Mouse (Mus musculus) intestine, embryonic 15.5 days (tissue): ENCODE results near the gene Pth1r. TPM values are rescaled to one million over a fixed set of nuclear protein-coding genes. Genes with fewer than 3 reads are reported as not detected.
A peak's percentile ranks its signal among the peaks of the same experiment; 100 is the strongest.
"Not testable (repeated sequence)": the region's sequence is repeated elsewhere in the genome, so short reads cannot be mapped to it uniquely, and the experiment has no call there.

ENCODE experiments used
- ATAC-seq: fragments of 200-750 bp; cut with Nextera tagmentation; 2 replicates; pipeline ENCODE4 v1.8.0; 2017; ENCODE audit warnings: moderate TSS enrichment, moderate library complexity
- H3K27ac ChIP-seq: fragments of 300-500 bp; sonication (generic); 2 replicates; pipeline ENCODE4 v1.5.1; 2015; ENCODE audit warnings: mild to moderate bottlenecking, inconsistent platforms
- H3K27me3 ChIP-seq: fragments of 300-500 bp; sonication (generic); replicated peaks from 2 replicates; pipeline ENCODE4 v1.6.1; 2015; ENCODE audit warnings: inconsistent platforms
- H3K36me3 ChIP-seq: fragments of 300-500 bp; sonication (generic); 2 replicates; pipeline ENCODE4 v1.6.1; 2015; ENCODE audit warnings: inconsistent platforms
- H3K4me1 ChIP-seq: fragments of 300-500 bp; sonication (generic); replicated peaks from 2 replicates; pipeline ENCODE4 v1.6.1; 2015; ENCODE audit warnings: inconsistent platforms
- H3K4me2 ChIP-seq: fragments of 300-500 bp; sonication (generic); replicated peaks from 2 replicates; pipeline ENCODE4 v1.6.1; 2015; ENCODE audit warnings: mild to moderate bottlenecking, inconsistent platforms
- H3K4me3 ChIP-seq: fragments of 300-500 bp; sonication (generic); replicated peaks from 2 replicates; pipeline ENCODE4 v1.5.1; 2015; ENCODE audit warnings: inconsistent platforms
- H3K9ac ChIP-seq: fragments of 300-500 bp; sonication (generic); 2 replicates; pipeline ENCODE4 v1.6.1; 2015; ENCODE audit warnings: inconsistent platforms
- H3K9me3 ChIP-seq: fragments of 300-500 bp; sonication (generic); 2 replicates; pipeline ENCODE4 v1.6.1; 2016; ENCODE audit warnings: inconsistent platforms
- WGBS: fragments of 180-500 bp; shearing (Covaris S2); methylation state at CpG from one replicate; pipeline ENCODE4 v1.1.7; 2015; 5-methylcytosine and 5-hydroxymethylcytosine counted together
- polyA plus RNA-seq: library from polyadenylated mRNA; unstranded; fragments of >200 nt; fragmentation: Nextera tagmentation; extraction: Ambion mirVana; gene quantifications from 2 replicates; pipeline ENCODE4 v1.2.1, GENCODE M21; 2015

Gene Pth1r
- polyA plus RNA-seq, 1 experiment from 2014 or later: 21.6 TPM

- WGBS: 57% methylated on average over 3 of the region's 3 CpGs
- peaks cover 50% of the 10 kb centered on the region for H3K4me1 ChIP-seq
- ATAC-seq: no peak
- no peak overlapping the region for H3K4me3 ChIP-seq
- no peak overlapping the region for H3K4me2 ChIP-seq
- no peaks in the 10 kb centered on the region for H3K36me3 ChIP-seq
- H3K27ac ChIP-seq: no peak overlapping the region
- H3K27me3 ChIP-seq: no peaks in the 10 kb centered on the region
- no peaks in the 10 kb centered on the region for H3K9me3 ChIP-seq
- no peak overlapping the region for H3K9ac ChIP-seq
Observed at GRCm38 (mm10) chr9:110686472-110686871, 60.5 kb downstream of the Pth1r start.

DNA sequence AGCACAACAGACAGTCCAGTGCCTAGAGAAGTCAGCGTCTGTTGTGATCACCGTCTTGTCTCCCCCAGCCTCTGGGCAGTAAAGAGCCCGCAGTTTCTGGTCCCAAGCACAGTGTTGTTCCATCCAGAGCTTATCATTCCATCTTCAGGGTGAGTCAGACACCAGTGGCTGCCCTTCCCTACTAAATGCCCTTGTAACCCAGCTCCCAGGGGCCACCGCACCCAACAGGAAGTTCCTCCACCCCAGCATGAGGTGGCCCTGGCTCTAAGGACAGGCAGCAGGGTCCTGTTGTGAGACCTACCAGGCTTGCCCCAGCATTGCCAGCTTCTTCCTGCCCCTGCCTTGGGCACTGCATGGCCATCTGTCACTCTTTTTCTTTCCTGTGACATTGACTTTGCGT is 61.4 kb downstream of the Pth1r start:
- peaks cover 50% of the 10 kb centered on the region for H3K4me1 ChIP-seq
- peak overlapping the region; percentile 84 for H3K27ac ChIP-seq
- H3K36me3 ChIP-seq: no peaks in the 10 kb centered on the region
- no peak overlapping the region for H3K4me3 ChIP-seq
- H3K9me3 ChIP-seq: no peaks in the 10 kb centered on the region
- no peak overlapping the region for H3K9ac ChIP-seq
- peak; percentile 74 for ATAC-seq
- WGBS: 70% methylated on average over 5 of the region's 5 CpGs
- no peaks in the 10 kb centered on the region for H3K27me3 ChIP-seq
- no peak overlapping the region; the same call in 1 of the 2 replicates for H3K4me2 ChIP-seq

DNA sequence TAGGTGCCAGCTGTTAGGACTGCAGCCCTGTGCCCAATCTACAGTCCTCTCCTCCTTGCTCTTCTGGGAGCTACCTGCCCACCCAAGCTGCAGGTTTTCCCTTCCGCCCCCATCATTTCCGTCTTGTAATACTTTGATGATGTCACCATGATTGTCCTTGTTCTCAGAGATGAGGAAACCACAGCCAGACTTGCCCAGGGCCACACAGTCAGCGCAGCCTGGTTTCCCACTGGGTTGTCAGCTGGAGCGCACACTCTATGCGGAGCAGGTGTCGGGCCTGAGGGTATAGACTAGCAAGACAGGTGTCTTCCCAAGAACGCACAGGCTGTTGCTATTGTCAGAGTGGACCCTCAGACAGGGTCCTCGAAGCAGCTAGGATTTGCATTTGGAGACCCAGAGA is 61.8 kb downstream of the Pth1r start:
- no peak overlapping the region for H3K9ac ChIP-seq
- H3K36me3 ChIP-seq: no peaks in the 10 kb centered on the region
- H3K4me2 ChIP-seq: no peak overlapping the region
- H3K27ac ChIP-seq: peak overlapping the region; percentile 84
- H3K9me3 ChIP-seq: no peaks in the 10 kb centered on the region
- no peaks in the 10 kb centered on the region for H3K27me3 ChIP-seq
- ATAC-seq: no peak
- no peak overlapping the region for H3K4me3 ChIP-seq
- peaks cover 49% of the 10 kb centered on the region for H3K4me1 ChIP-seq
- 89% methylated on average over 8 of the region's 8 CpGs for WGBS

- Histone ChIP-seq H3K9me3 (no peaks in the 10 kb centered on the region), H3K9ac (no peak overlapping the region), H3K4me2 (peak overlapping the region; percentile 1; the same call in 1 of the 2 replicates), H3K4me3 (no peak overlapping the region), H3K36me3 (no peaks in the 10 kb centered on the region), H3K27ac (peak overlapping the region; percentile 84), H3K4me1 (peaks cover 42% of the 10 kb centered on the region), H3K27me3 (no peaks in the 10 kb centered on the region)
- peak; percentile 47 for ATAC-seq
- 49% methylated on average over 6 of the region's 6 CpGs for WGBS
Observed at GRCm38 (mm10) chr9:110684100-110684831, 62.7 kb downstream of the Pth1r start.

DNA sequence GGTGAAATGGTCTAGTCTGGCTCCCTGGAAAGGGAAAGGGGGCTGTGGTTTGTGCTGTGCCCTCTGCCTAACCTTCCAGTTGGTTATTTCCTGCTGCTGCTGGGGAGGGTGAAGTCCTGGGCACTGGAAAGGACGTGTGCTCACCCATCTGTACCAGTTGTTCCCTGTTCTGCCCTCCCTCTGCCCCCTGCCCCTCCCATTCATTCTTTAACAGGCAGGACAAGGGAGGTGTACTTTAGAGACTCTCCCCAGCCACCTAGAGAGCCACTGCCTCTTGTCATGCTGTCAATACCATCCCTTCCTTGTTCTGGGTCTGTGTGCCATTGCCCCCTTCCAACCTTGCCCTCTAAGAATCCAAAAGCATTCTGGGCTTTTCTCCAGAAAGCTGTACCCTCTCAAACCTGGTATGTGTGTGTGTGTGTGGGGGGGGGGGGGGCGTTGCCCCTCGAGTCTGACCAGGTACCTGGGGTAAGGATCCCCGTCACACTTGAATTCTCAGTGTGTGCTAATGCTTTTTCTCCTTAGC is 63.3 kb downstream of the Pth1r start:
- no peak overlapping the region for H3K4me3 ChIP-seq
- H3K36me3 ChIP-seq: no peaks in the 10 kb centered on the region
- H3K9ac ChIP-seq: no peak overlapping the region
- H3K4me1 ChIP-seq: peaks cover 40% of the 10 kb centered on the region
- H3K9me3 ChIP-seq: no peaks in the 10 kb centered on the region
- H3K4me2 ChIP-seq: no peak overlapping the region
- peak; percentile 27 for ATAC-seq
- WGBS: 38% methylated on average over 4 of the region's 4 CpGs
- peak overlapping the region; percentile 84 for H3K27ac ChIP-seq
- H3K27me3 ChIP-seq: no peaks in the 10 kb centered on the region

DNA sequence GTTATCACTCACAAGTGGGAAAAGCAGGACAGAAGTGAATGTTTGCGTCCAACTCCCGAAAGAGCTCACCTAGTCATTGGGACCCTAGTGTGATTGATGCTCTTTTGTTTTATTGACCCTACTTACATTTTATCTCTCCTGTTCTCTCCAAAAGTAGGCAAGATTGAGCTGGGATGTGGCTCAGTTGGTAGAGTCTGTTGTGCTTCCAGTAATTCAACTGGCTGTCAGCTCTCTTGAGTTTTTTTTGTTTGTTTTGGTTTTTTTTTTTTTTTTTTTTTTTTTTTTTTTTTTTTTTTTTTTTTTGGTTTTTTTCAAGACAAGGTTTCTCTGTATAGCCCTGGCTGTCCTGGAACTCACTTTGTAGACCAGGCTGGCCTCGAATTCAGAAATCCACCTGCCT is 64.2 kb downstream of the Pth1r start:
- not testable (repeated sequence) for H3K27ac ChIP-seq, H3K9ac ChIP-seq, H3K36me3 ChIP-seq, ATAC-seq, H3K4me3 ChIP-seq, H3K9me3 ChIP-seq, H3K4me2 ChIP-seq, H3K27me3 ChIP-seq
- WGBS: 79% methylated on average over 3 of the region's 3 CpGs
- H3K4me1 ChIP-seq: peaks cover 41% of the 10 kb centered on the region

GRCm38 (mm10) chr9:110682255-110682654 is 64.7 kb downstream of the Pth1r start:
- 54% methylated on average over 5 of the region's 5 CpGs for WGBS
- ATAC-seq: no peak
- Histone ChIP-seq H3K36me3 (no peaks in the 10 kb centered on the region), H3K4me2 (no peak overlapping the region), H3K4me3 (no peak overlapping the region), H3K27me3 (no peaks in the 10 kb centered on the region), H3K4me1 (peaks cover 45% of the 10 kb centered on the region), H3K27ac (0 out of 2 replicates have a peak overlapping the region, but pooled peaks have one; percentile 1), H3K9me3 (no peaks in the 10 kb centered on the region), H3K9ac (no peak overlapping the region)

- peaks cover 41% of the 10 kb centered on the region for H3K4me1 ChIP-seq
- WGBS: 75% methylated on average over 9 of the region's 9 CpGs
- H3K27ac ChIP-seq: no peak overlapping the region
Observed at GRCm38 (mm10) chr9:110681817-110682216, 65.1 kb downstream of the Pth1r start.

DNA sequence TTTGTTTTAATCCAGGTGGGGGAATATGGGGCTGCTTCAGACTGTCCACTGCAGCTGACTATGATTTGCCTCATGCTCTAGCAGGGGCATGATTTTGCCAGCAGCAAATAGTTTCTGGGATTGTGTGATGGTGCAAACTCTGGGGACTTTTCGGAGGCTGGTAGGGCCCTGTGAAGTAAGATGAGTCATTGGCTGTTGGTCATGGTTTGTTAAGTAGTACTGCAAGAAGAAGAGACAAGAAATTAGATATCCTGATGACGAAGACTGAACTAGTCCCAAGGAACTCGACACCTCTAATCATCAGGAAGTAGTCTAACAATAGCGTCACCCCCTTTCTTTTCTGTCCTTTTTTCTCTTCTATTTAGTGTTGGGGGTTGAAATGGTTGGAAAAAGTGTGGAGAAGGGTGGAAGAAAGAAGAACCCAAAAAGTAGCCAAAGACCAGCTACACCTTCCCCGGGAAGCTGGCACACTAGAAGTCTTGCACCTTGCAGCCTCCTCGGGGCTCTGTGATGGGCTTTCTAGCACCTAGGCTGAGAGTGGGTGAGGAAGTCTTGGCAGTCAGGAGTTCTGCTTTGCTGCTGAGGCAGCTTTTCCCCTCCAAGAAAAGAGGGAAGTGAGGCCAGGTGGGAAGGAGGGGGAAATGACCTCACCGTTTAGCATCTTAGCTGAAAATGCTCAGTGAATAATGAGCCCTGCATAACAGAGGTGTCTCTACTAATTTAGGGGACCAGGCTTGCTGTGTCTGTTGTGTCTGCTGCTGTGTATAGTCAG is 66.0 kb downstream of the Pth1r start:
- no peaks in the 10 kb centered on the region for H3K27me3 ChIP-seq
- H3K27ac ChIP-seq: no peak overlapping the region
- ATAC-seq: no peak
- H3K9me3 ChIP-seq: no peaks in the 10 kb centered on the region
- 83% methylated on average over 7 of the region's 7 CpGs for WGBS
- H3K36me3 ChIP-seq: no peaks in the 10 kb centered on the region
- H3K4me1 ChIP-seq: peaks cover 43% of the 10 kb centered on the region
- H3K4me2 ChIP-seq: no peak overlapping the region
- H3K4me3 ChIP-seq: no peak overlapping the region
- H3K9ac ChIP-seq: no peak overlapping the region

More at GRCm38 (mm10) chr9:110681817-110682216, 65.1 kb downstream of the Pth1r start:
- Histone ChIP-seq H3K4me2 (no peak overlapping the region), H3K9me3 (no peaks in the 10 kb centered on the region), H3K4me3 (no peak overlapping the region), H3K27me3 (no peaks in the 10 kb centered on the region), H3K36me3 (no peaks in the 10 kb centered on the region), H3K9ac (no peak overlapping the region)
- ATAC-seq: no peak

- Histone ChIP-seq H3K4me1 (peaks cover 23% of the 10 kb centered on the region), H3K27me3 (no peaks in the 10 kb centered on the region), H3K4me2 (no peak overlapping the region), H3K27ac (no peak overlapping the region), H3K9me3 (no peaks in the 10 kb centered on the region), H3K36me3 (no peaks in the 10 kb centered on the region), H3K4me3 (no peak overlapping the region), H3K9ac (no peak overlapping the region)
- ATAC-seq: no peak
- 73% methylated on average over 5 of the region's 5 CpGs for WGBS
Observed at GRCm38 (mm10) chr9:110678886-110679285, 68.1 kb downstream of the Pth1r start.

DNA sequence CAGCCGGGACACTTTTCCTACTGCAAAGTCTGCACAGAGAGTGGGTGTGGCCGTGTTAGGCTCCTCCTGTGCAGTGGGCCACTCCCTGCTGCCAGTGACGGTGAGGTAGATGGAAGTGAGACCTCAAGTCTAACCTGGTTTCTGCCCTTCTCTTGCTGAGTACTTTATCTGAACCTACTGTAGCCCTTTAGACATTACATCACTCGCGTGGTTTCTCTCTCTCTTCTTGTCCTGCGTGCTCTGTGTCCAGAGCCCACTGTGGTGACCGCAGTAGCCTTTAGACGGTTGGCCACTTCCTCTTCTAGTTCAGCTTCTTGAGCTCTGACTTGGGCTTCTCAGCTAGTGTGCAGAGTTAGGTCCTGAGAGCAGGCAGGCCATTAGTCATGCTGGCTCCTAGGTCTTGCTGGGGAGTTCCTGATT is 70.4 kb downstream of the Pth1r start:
- no peaks in the 10 kb centered on the region for H3K36me3 ChIP-seq
- no peak overlapping the region for H3K4me3 ChIP-seq
- no peak overlapping the region for H3K4me2 ChIP-seq
- 69% methylated on average over 8 of the region's 8 CpGs for WGBS
- ATAC-seq: peak; percentile 70
- H3K4me1 ChIP-seq: peaks cover 13% of the 10 kb centered on the region
- no peak overlapping the region for H3K9ac ChIP-seq
- H3K9me3 ChIP-seq: no peaks in the 10 kb centered on the region
- peak overlapping the region; percentile 48; the same call in 1 of the 2 replicates for H3K27ac ChIP-seq
- H3K27me3 ChIP-seq: no peaks in the 10 kb centered on the region

DNA sequence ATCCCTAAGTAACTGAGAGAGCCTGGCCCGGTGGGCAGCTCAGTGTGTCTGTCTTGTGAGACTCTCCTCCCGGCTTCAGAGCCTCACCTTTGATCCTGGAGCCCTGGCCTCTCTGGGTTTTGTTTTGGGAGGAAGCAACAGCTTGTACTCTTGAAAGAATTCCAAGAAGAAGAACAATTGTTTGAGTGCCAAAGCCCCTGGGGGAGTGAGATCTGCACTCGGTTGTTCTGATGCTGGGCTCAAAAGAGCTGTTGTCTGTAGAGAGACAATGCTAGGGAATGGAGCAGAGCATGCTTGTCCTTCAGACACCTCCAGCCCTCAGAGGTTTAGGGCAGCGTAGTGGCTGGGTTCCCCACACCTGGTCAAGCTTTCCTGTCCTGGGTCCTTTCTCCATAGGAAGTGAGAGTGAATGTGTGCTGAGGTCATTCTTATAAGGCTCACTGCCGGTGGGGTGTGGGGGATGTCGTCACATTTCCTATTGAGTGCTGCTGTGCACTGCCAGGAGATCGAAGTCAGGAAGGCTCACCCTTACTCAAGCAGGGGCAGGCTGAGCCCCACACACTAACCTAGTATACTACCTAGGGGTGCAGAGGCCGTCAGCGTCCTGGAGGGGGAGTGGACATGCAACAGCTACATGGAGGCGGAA is 73.7 kb downstream of the Pth1r start:
- H3K9me3 ChIP-seq: no peaks in the 10 kb centered on the region
- H3K27ac ChIP-seq: no peak overlapping the region
- H3K36me3 ChIP-seq: no peaks in the 10 kb centered on the region
- no peak overlapping the region for H3K4me2 ChIP-seq
- H3K27me3 ChIP-seq: no peaks in the 10 kb centered on the region
- H3K4me1 ChIP-seq: peaks cover 17% of the 10 kb centered on the region
- 66% methylated on average over 10 of the region's 10 CpGs for WGBS
- no peak overlapping the region for H3K4me3 ChIP-seq
- H3K9ac ChIP-seq: no peak overlapping the region
- ATAC-seq: no peak
